Mouse (Mus musculus) left cerebral cortex, postnatal 25 days (tissue): ENCODE results near the gene Hilpda. TPM values are rescaled to one million over a fixed set of nuclear protein-coding genes. Genes with fewer than 3 reads are reported as not detected.
A peak's percentile ranks its signal among the peaks of the same experiment; 100 is the strongest.

Experiments
- DNase-seq, 2 experiments: peaks; one replicate each; pipeline ENCODE4 v3.0.0; 2022; ENCODE audit warnings: low spot score in 2 of 2, mixed read lengths in 1 of 2
- intact Hi-C: fragments of 180-260 bp; cut with DNase I; formaldehyde crosslinking; loops from one replicate; pipeline ENCODE4 v1.15.1; 2025
- total RNA-seq, 2 experiments: library from RNA; stranded (reverse); gene quantifications; 2 replicates each; pipeline ENCODE4 v1.2.3; 2021

Gene Hilpda
- total RNA-seq = 1 to 10 TPM; 6.7 to 8.4 TPM

DNA sequence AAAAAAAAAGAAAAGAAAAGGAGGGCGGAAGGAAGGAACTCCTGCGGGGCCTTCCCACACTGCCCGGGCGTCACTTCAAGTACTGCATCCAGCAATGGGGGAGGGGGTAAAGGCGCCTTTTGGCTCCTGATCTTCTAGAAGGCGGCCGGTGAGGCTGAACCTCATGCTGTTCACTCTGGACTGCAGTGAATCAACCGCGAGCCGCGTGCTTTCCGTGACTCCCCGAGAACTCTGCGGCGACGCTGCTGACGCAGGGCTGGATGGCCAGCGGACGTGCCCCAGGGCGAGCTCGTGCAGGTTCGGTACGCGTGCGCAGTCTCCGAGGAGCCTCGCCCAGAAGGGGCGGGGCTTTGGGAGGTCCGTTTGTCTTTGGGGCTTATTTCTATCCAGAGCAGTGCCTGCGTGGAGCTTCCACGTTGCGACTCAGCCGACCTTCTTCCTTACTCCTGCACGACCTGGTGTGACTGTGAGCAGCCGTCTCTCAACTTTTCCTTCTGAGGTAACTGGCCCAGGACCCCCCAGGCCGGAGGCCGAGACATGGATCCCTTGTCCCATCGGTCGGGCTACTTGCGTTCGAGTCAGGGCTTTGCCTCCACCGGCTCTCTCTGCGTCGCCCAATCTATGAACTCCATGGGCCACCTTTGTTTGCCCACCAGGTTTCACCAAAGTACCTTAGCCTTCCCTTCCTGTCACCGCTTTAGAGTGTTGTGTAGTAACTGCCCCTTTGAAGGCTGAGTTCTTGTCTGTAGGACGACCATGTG lies at the start of gene Hilpda:
Gene Hilpda (plus strand): TSS at position 177 of the 761 bp plus-strand sequence.
- DNase-seq = peak; percentile 90 to 93
- intact Hi-C loops = no loop called here

DNA sequence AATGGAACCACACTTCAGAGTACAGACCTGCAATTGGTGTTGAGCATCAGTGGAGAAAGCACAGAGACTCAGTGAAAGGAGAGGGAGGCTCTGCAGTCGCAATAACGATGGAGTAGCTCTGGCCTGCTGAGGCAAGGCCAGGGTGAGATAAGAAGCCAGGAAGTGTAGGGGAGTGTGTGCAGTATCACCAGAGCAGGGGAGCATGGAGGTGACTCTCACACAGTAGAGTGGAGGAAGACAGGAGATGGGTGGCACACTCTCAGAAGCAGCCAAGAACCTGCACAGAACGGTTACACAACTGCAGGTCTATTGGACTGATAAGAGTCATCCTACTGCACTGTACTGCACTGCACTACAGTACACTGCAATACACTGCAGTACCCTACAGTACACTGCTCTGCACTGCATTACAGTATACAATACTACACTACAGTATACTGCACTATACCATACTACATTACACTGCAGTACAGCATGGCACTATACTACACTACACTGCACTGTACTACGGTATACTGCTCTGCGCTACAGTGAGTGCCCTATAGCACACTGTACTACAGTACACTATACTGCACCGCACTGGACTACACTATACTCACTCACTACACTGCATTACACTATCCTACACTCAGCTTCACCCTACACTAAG lies 42.9 kb upstream of the Hilpda start:
- no peak for DNase-seq
- intact Hi-C loops = no loop called here

GRCm38 (mm10) chr6:29230386-29230785 lies 41.9 kb upstream of the Hilpda start:
- DNase-seq = no peak
- intact Hi-C loops = no loop called here

DNA sequence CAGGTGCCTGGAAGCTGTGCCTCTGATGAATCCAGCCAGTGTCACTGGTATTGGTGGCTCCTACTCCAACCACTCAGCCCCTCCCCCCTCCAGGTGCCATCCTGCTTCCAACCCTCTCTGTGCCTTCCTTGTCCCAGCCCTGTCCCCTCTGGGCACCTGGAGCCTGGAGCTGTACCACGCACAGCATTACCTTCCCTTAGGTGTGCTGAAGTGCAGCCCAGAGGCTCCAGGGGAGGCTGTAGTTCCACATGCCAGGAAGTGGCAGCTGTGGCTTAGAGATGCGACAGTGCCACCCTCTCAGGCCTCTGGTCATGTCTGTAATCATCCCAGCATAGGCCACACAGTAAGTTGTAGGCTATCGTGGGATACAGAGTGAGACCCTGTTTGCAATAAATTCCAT lies 40.5 kb upstream of the Hilpda start:
- no peak for DNase-seq
- intact Hi-C loops = no loop called here

GRCm38 (mm10) chr6:29232321-29232720 lies 40.0 kb upstream of the Hilpda start:
- intact Hi-C loops = no loop called here
- DNase-seq = no peak

- DNase-seq = no peak
- intact Hi-C loops = no loop called here
Measured at GRCm38 (mm10) chr6:29233710-29234109, 38.6 kb upstream of the Hilpda start.

- no peak for DNase-seq
- intact Hi-C loops = no loop called here
Measured at GRCm38 (mm10) chr6:29234272-29234671, 38.0 kb upstream of the Hilpda start.

DNA sequence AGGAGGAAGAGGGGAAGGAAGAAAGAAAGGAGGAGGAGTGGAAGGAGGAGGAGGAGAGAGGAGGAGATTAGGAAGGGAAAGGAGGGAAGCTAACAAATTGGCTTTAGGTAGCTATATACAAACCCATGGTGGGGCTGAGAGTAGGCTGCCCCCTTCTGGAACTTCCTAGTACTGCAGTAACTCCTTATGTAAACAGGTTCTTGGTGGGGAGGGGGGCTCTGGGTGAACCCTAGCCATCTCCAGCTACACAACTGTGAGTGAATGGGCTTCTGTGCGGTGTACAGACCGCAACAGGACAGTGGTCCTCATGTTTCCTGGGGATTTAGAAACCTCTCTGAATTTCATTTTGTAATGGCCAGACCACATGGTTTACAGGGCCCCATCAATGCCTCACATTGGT lies 31.5 kb upstream of the Hilpda start:
- peak; percentile 15 to 20 for DNase-seq
- intact Hi-C loops = loop anchor here (1.0 to 2.0 kb wide), 2 partner anchors 36 to 38 kb away; partner anchors contain the start of gene Fam71f2

GRCm38 (mm10) chr6:29241697-29242096 lies 30.6 kb upstream of the Hilpda start:
- no peak for DNase-seq
- intact Hi-C loops = loop anchor here (1.0 to 2.0 kb wide), 2 partner anchors 36 to 37 kb away; partner anchors contain the start of gene Fam71f2

GRCm38 (mm10) chr6:29242265-29242664 lies 30.0 kb upstream of the Hilpda start:
- intact Hi-C loops = no loop called here
- no peak for DNase-seq

DNA sequence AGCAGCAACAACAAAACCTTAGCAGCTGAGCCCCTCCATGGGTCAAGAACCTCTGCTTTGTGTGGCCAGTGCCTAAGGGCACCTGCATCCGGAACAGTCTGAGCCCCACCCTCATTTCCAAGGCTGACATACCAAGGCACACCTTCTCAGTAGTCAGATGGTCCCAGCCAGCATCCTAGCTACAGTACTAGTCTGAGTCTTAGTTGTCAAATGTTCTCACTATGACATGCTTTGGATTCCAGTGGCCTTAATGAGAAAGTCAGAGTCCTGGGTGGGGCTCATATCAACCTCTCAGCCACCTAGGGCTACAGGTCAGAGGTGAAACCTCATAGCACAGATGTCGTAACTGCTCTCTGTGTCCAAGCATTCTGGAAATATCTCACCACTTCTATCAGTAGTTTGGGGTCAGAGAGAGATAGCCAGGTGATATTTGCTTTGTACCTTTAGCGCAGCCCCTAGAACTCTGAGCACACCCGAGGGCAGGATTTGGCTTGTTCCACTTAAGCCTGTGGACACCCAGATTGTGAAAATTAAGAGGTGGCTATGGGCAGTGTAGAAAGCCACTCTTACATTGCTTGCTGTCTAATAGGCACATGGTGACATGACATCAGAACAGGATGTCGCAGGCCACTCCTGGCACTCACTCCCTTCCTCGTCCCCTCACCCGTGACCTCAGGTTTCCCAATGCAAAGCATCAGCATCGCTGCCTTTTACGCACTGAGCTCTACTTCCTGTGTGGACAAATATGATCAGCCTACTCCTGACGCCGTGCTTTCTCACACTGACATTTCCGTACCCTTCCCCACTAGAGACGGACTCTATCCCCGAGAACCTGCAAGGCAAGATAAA lies 26.8 kb upstream of the Hilpda start:
- intact Hi-C loops = no loop called here
- no peak for DNase-seq

GRCm38 (mm10) chr6:29246183-29246582 lies 26.1 kb upstream of the Hilpda start:
- no peak for DNase-seq
- intact Hi-C loops = no loop called here

- intact Hi-C loops = no loop called here
- no peak for DNase-seq
Measured at GRCm38 (mm10) chr6:29246585-29246984, 25.7 kb upstream of the Hilpda start.

GRCm38 (mm10) chr6:29247072-29247471 lies 25.2 kb upstream of the Hilpda start:
- intact Hi-C loops = no loop called here
- DNase-seq = no peak

- intact Hi-C loops = no loop called here
- no peak for DNase-seq
Measured at GRCm38 (mm10) chr6:29259418-29259817, 12.9 kb upstream of the Hilpda start.

DNA sequence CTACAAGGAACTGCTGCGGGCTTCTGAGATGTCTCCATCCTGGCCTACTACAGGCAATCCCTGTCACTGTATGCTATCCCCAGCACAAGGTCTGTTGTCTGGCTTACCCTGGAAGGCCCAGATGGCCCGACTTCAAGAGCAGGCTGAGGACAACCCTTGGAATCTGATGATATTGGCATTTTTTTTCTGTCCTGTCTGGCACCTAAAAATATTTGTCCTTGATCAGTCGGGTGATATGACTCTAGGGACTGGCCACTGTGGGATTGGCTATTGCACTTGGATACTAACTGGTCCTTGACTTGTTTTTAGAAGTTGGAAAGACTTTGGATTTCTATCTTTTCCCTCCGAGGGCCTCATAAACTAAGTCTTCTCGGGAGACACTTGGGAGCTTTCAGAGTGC lies 10.5 kb upstream of the Hilpda start:
- intact Hi-C loops = no loop called here
- no peak for DNase-seq

DNA sequence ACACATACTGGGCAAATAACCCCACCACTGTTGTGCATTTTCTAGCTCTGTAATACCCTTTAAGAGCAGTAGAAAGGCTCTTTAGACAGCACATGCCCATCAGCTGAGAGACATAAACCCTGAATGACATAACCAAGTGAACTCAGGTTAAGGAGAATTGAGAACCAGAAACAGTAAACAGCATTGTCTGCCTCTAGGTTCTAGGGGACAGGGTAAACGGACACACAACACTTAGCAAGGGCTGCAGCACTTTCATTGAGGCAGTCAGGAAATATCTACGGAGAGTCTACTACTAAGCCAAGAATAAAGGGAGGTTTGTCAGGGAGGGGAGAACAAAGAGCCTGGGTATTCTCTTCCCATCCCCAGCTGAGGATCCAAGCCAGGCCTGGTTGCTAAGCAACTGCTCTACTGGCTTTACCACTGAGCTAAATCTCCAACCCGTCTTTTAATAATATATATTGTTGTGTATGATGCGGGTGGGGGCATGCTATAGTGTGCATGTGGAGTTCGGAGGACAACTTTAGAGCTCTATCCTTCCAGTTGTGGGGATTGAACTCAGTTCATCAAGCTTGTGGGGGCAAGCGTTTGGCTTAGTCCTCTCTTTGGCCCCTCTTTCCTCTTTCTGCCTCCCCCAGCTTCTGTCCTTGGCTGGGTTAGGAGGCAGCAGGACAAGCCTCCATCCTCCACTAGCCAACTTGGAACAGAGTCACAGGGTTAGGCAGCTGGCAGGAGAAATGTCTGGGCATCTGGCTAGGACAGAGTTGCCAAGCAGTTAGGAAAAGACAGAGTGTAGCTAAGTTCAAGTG lies 8.4 kb upstream of the Hilpda start:
- intact Hi-C loops = no loop called here
- DNase-seq = peak; percentile 36 to 55

DNA sequence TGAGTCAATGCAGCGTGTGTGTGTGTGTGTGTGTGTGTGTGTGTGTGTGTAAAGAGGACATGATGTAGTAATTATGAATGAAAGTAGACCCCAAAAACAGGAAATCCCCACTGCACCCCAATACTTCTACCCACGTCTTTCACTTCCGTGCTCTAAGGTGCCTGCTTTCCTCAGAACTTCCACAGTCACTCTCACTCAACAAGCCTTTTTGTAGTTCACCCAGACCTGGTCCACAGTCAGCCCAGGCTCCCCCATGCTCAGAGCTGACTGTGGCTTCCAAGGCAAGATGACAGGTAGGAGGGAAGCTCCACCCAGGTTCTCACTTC lies 7.9 kb upstream of the Hilpda start:
- intact Hi-C loops = no loop called here
- DNase-seq = no peak

DNA sequence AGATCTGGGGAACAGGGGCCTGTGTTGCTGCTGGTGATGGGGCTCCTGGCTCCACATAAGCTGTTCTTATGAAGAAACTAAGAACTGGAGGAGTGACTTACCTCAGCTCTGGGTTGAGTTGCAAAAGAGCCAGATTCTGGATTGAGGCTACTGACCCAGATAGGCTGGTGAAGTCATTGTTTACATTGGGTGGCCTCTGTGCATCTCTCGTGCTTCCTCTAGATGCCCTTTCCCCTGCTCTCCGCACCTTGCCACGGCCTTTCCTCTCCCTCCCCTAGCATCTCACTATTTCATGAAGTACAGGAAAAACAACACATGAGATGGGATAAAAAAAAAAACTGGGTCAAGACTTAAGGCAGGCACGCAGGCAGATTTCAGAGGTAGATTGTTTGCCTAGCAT lies 5.4 kb upstream of the Hilpda start:
- intact Hi-C loops = no loop called here
- no peak for DNase-seq
